In the genomic region with DNA sequence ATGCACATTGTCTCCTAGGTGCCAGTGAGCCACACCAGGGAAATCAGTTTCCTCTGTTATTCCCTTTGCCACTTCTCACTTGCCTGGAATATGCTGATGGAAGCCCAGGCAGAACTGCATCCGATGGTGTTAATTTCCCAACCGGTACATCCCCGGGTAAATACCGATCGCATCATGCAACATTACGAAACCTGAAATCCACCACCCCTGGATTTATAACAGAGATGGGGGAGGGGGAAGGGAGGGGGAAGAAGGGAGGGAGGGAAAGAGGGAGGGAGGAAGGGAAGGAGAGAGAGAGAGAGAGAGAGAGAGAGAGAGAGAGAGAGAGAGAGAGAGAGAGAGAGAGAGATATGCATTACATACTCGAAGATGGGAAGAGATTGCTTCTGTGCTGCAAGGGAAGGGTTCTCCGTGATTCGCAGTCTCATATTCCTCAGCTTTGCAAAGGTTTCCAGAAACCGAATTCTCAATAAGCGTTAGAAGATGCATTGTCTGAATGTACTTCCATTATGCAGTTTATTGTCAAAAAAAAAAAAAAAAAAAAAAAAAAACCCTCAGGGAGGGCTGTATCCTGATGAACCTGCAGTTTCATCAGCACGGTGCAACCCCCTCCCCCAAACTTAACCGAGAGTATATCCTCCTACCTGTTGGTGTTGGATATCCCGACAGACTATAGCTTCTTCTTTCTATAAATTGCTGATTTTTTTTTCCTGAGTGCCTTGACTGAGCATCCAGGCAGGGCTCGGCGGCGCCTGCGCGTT, we compare ENCODE assay signal across 8 mouse cellular contexts. TPM values are rescaled to one million over a fixed set of nuclear protein-coding genes. Genes with fewer than 3 reads are reported as not detected.
DNase-seq lines count a peak whose midpoint lies in the region; ATAC-seq and TF ChIP-seq lines count a peak whose summit lies in the region.

No protein-coding gene starts in this region.

- TF ChIP-seq CTCF in heart, adult 2 months (IDR thresholded peaks at IDR 0.05) = no peak
- no peak for TF ChIP-seq CTCF in MEL (IDR thresholded peaks at IDR 0.05 in 2 of 3, conservative IDR thresholded peaks at IDR 0.05 in 1 of 3; ENCODE audit: control insufficient read depth in 1 of 3, insufficient read depth in 1 of 3, low read depth in 2 of 3, low read length in 3 of 3, poor library complexity in 1 of 3, severe bottlenecking in 1 of 3)
- TF ChIP-seq CTCF in intestine, postnatal 0 days (IDR thresholded peaks at IDR 0.05; ENCODE audit: low read depth) = no peak
- TF ChIP-seq CTCF in stomach, postnatal 0 days (IDR thresholded peaks at IDR 0.05; ENCODE audit: low read depth) = no peak

- intact Hi-C loops in heart, adult 2 months (cut with DNase I) = no loop called here

- H3K9ac ChIP-seq in heart, adult 2 months (ENCODE audit: low read depth, low read length) = peak overlapping the region; percentile 78
- no peak overlapping the region; the same call in 1 of the 2 replicates for H3K9ac ChIP-seq in MEL (ENCODE audit: control insufficient read depth, low read depth, low read length, poor library complexity, severe bottlenecking)
- peak overlapping the region; percentile 70 for H3K9ac ChIP-seq in embryonic facial prominence, embryonic 15.5 days
- H3K9ac ChIP-seq in intestine, postnatal 0 days (ENCODE audit: low read depth, low read length) = peak overlapping the region; percentile 68
- peak overlapping the region; percentile 82 for H3K9ac ChIP-seq in stomach, postnatal 0 days (ENCODE audit: low read length)

- H3K4me2 ChIP-seq in embryonic facial prominence, embryonic 15.5 days (replicated peaks) = peak overlapping the region; percentile 90
- H3K4me2 ChIP-seq in intestine, postnatal 0 days (replicated peaks; ENCODE audit: low read depth) = peak overlapping the region; percentile 99
- peak overlapping the region; percentile 92 for H3K4me2 ChIP-seq in stomach, postnatal 0 days (replicated peaks; ENCODE audit: low read depth)

- no peaks in the 10 kb centered on the region for H3K9me3 ChIP-seq in MEL (replicated peaks; ENCODE audit: insufficient read depth, low read length)
- no peaks in the 10 kb centered on the region for H3K9me3 ChIP-seq in embryonic facial prominence, embryonic 15.5 days (replicated peaks)
- H3K9me3 ChIP-seq in intestine, postnatal 0 days (ENCODE audit: control insufficient read depth) = no peaks in the 10 kb centered on the region
- H3K9me3 ChIP-seq in stomach, postnatal 0 days (ENCODE audit: control insufficient read depth, low read length) = no peaks in the 10 kb centered on the region

- WGBS in heart, adult 2 months = under 1% methylated on average over 19 of the region's 19 CpGs
- WGBS in embryonic facial prominence, embryonic 15.5 days = under 1% methylated on average over 19 of the region's 19 CpGs
- WGBS in intestine, postnatal 0 days = 2% methylated on average over 19 of the region's 19 CpGs
- WGBS in stomach, postnatal 0 days = 2% methylated on average over 19 of the region's 19 CpGs

- no peaks in the 10 kb centered on the region for H3K79me2 ChIP-seq in heart, adult 2 months (replicated peaks; ENCODE audit: control insufficient read depth, insufficient read depth, low read length)
- H3K79me2 ChIP-seq in MEL (ENCODE audit: control insufficient read depth, insufficient read depth, low read length, poor library complexity) = no peaks in the 10 kb centered on the region

- H3K36me3 ChIP-seq in heart, adult 2 months (ENCODE audit: control insufficient read depth, insufficient read depth, low read length) = no peaks in the 10 kb centered on the region
- H3K36me3 ChIP-seq in MEL (ENCODE audit: control insufficient read depth in 1 of 2, insufficient read depth in 2 of 2, low read length in 2 of 2) = no peaks in the 10 kb centered on the region
- H3K36me3 ChIP-seq in embryonic facial prominence, embryonic 15.5 days = no peaks in the 10 kb centered on the region
- no peaks in the 10 kb centered on the region for H3K36me3 ChIP-seq in intestine, postnatal 0 days (ENCODE audit: control insufficient read depth, insufficient read depth)
- no peaks in the 10 kb centered on the region for H3K36me3 ChIP-seq in stomach, postnatal 0 days (ENCODE audit: control insufficient read depth, insufficient read depth, low read length)

- no peak for ATAC-seq in embryonic facial prominence, embryonic 15.5 days (ENCODE audit: insufficient number of reproducible peaks, low FRiP score, low TSS enrichment, low read depth)
- ATAC-seq in intestine, postnatal 0 days = no peak; the same call in 1 of the 2 replicates
- no peak for ATAC-seq in stomach, postnatal 0 days (ENCODE audit: low FRiP score, low TSS enrichment)

- DNase-seq in heart, adult 2 months = no peak
- DNase-seq in heart, adult 9 months (ENCODE audit: low spot score in 2 of 2) = no peak
- DNase-seq in MEL (ENCODE audit: low read depth, low spot score) = no peak
- DNase-seq in mesoderm, embryonic 11.5 days (ENCODE audit: low read depth, low spot score) = peak; percentile 44
- no peak for DNase-seq in stomach, postnatal 0 days (ENCODE audit: low spot score)
- DNase-seq in spleen, postnatal 36 days (ENCODE audit: low spot score in 2 of 2) = no peak

- no peak for TF ChIP-seq POLR2A in heart, adult 2 months (IDR thresholded peaks at IDR 0.05; ENCODE audit: insufficient read depth, low read depth, low read length)
- no peak for TF ChIP-seq POLR2A in MEL (IDR thresholded peaks at IDR 0.05; ENCODE audit: control insufficient read depth in 1 of 2, insufficient read depth in 1 of 2, low read depth in 1 of 2, low read length in 2 of 2, poor library complexity in 1 of 2)

- TF ChIP-seq RAD21 in MEL (IDR thresholded peaks at IDR 0.05; ENCODE audit: low read depth, low read length) = no peak

- no peak for TF ChIP-seq EP300 in heart, adult 2 months (IDR thresholded peaks at IDR 0.05; ENCODE audit: insufficient read depth, low read depth, low read length)
- TF ChIP-seq EP300 in MEL (IDR thresholded peaks at IDR 0.05; ENCODE audit: low read depth in 1 of 2, low read length in 2 of 2) = no peak
- TF ChIP-seq EP300 in stomach, postnatal 0 days (optimal IDR thresholded peaks at IDR 0.05) = no peak

- no peak overlapping the region for H3K27ac ChIP-seq in heart, adult 2 months
- no peak overlapping the region for H3K27ac ChIP-seq in MEL (ENCODE audit: control insufficient read depth, low read depth, low read length)
- peak overlapping the region; percentile 81; the same call in 1 of the 2 replicates for H3K27ac ChIP-seq in embryonic facial prominence, embryonic 15.5 days (replicated peaks)
- no peak overlapping the region for H3K27ac ChIP-seq in intestine, postnatal 0 days (ENCODE audit: low read depth, low read length)
- peak overlapping the region; percentile 76; the same call in 1 of the 2 replicates for H3K27ac ChIP-seq in stomach, postnatal 0 days (replicated peaks)

- H3K4me1 ChIP-seq in heart, adult 2 months (ENCODE audit: control insufficient read depth, insufficient read depth, low read length) = no peaks in the 10 kb centered on the region; the same call in 1 of the 2 replicates
- no peaks in the 10 kb centered on the region for H3K4me1 ChIP-seq in MEL (ENCODE audit: control insufficient read depth in 1 of 2, insufficient read depth in 2 of 2, low read length in 2 of 2)
- H3K4me1 ChIP-seq in embryonic facial prominence, embryonic 15.5 days = peaks cover 5% of the 10 kb centered on the region; the same call in 1 of the 2 replicates
- no peaks in the 10 kb centered on the region for H3K4me1 ChIP-seq in intestine, postnatal 0 days (replicated peaks; ENCODE audit: control insufficient read depth, insufficient read depth, low read length)
- no peaks in the 10 kb centered on the region for H3K4me1 ChIP-seq in stomach, postnatal 0 days (replicated peaks; ENCODE audit: control insufficient read depth, insufficient read depth)

- H3K27me3 ChIP-seq in heart, adult 2 months (ENCODE audit: control insufficient read depth, insufficient read depth, low read length) = no peaks in the 10 kb centered on the region
- H3K27me3 ChIP-seq in MEL (ENCODE audit: control insufficient read depth in 1 of 2, insufficient read depth in 2 of 2, low read length in 2 of 2) = peaks cover 0 to 1% of the 10 kb centered on the region in 2 experiments; a peak in 1 of 4 replicates
- H3K27me3 ChIP-seq in embryonic facial prominence, embryonic 15.5 days = no peaks in the 10 kb centered on the region
- H3K27me3 ChIP-seq in intestine, postnatal 0 days (replicated peaks; ENCODE audit: control insufficient read depth, insufficient read depth, low read length) = no peaks in the 10 kb centered on the region
- no peaks in the 10 kb centered on the region for H3K27me3 ChIP-seq in stomach, postnatal 0 days (ENCODE audit: control insufficient read depth, insufficient read depth, low read length)

- H3K4me3 ChIP-seq in heart, adult 2 months = peak overlapping the region; percentile 72
- peak overlapping the region; percentile 49 to 57; a peak in 3 of 4 replicates for H3K4me3 ChIP-seq in MEL (ENCODE audit: control insufficient read depth in 1 of 2, insufficient read depth in 1 of 2, low read depth in 2 of 2, low read length in 2 of 2)
- H3K4me3 ChIP-seq in embryonic facial prominence, embryonic 15.5 days (replicated peaks) = peak overlapping the region; percentile 68
- peak overlapping the region; percentile 66 for H3K4me3 ChIP-seq in intestine, postnatal 0 days (ENCODE audit: low read depth, low read length)
- H3K4me3 ChIP-seq in stomach, postnatal 0 days (ENCODE audit: low read depth, low read length) = peak overlapping the region; percentile 68

TF ChIP-seq in MEL, 35 proteins besides CTCF, POLR2A, EP300 and RAD21 (continues in another document):
- peak; percentile 71 for TF ChIP-seq NRF1 (IDR thresholded peaks at IDR 0.05; ENCODE audit: insufficient read depth, low read depth, low read length, poor library complexity, severe bottlenecking)

RNA-seq across cellular contexts. Expression of gene Gpr85, which starts 1.6 kb away (rescaled TPM):
- total RNA-seq in heart, adult 2 months (2021) = under 1 TPM; 0.11 to 0.18 TPM
- 0.18 and 0.41 TPM in 2 replicates for polyA plus RNA-seq in heart, adult 2 months (2012; rRNA removed)
- not detected in 2 replicates for total RNA-seq in MEL (2012; rRNA removed)
- not detected for polyA plus RNA-seq in MEL (2012; ENCODE audit: insufficient read depth in 1 of 2, insufficient read length in 2 of 2, low read depth in 1 of 2, low replicate concordance in 2 of 2, missing spikeins in 1 of 2)
- 4.6 and 5.2 TPM in 2 replicates for polyA plus RNA-seq in embryonic facial prominence, embryonic 15.5 days (2015; fragmentation: Nextera tagmentation; extraction: Ambion mirVana)
- 2.8 and 3.9 TPM in 2 replicates for polyA plus RNA-seq in intestine, postnatal 0 days (2015; fragmentation: Nextera tagmentation; extraction: Ambion mirVana)
- polyA plus RNA-seq in stomach, postnatal 0 days (2015; fragmentation: Nextera tagmentation; extraction: Ambion mirVana) = 2.0 and 2.5 TPM in 2 replicates

RNA-seq across cellular contexts. Expression of gene 2610001J05Rik, which starts 33.2 kb away (rescaled TPM):
- total RNA-seq in heart, adult 2 months (2021) = 10 to 100 TPM; 40.5 to 45.9 TPM
- 36.5 and 83.3 TPM in 2 replicates for polyA plus RNA-seq in heart, adult 2 months (2012; rRNA removed)
- 28.1 and 28.3 TPM in 2 replicates for total RNA-seq in MEL (2012; rRNA removed)
- 10 to 100 TPM in 1 of 2 experiments, not detected in 1; 45.4 TPM for polyA plus RNA-seq in MEL (2012; ENCODE audit: insufficient read depth in 1 of 2, insufficient read length in 2 of 2, low read depth in 1 of 2, low replicate concordance in 2 of 2, missing spikeins in 1 of 2)
- 128 and 130 TPM in 2 replicates for polyA plus RNA-seq in embryonic facial prominence, embryonic 15.5 days (2015; fragmentation: Nextera tagmentation; extraction: Ambion mirVana)
- 95.4 and 106 TPM in 2 replicates for polyA plus RNA-seq in intestine, postnatal 0 days (2015; fragmentation: Nextera tagmentation; extraction: Ambion mirVana)
- polyA plus RNA-seq in stomach, postnatal 0 days (2015; fragmentation: Nextera tagmentation; extraction: Ambion mirVana) = 112 and 113 TPM in 2 replicates

Comparison
In these comparisons a context has a peak if more than half of its experiments do, and no peak if none do; other contexts are left out.
1. H3K27ac ChIP-seq: peak in embryonic facial prominence, embryonic 15.5 days (single experiment) and stomach, postnatal 0 days (single experiment); none in heart, adult 2 months (single experiment), MEL (single experiment) and intestine, postnatal 0 days (single experiment).
2. Peak in every context shown above with its lines, with median percentiles within 50 percentile points of each other: H3K4me3 ChIP-seq and H3K4me2 ChIP-seq.